Mouse (Mus musculus) monocyte, adult 2 months (primary cell): Measurements from ENCODE around the gene Tnfrsf12a.

ENCODE experiments used
- DNase-seq, 2 experiments: peaks; one replicate each; pipeline ENCODE4 v3.0.0; 2022; ENCODE audit warnings: low spot score in 2 of 2, low read depth in 1 of 2

Tnfrsf12a gene

GRCm38 (mm10) chr17:23681086-23681485, 3.8 kb upstream of the Tnfrsf12a start:
- no peak for DNase-seq

- DNase-seq = no peak
Measured at GRCm38 (mm10) chr17:23680336-23680735, 3.1 kb upstream of the Tnfrsf12a start.

GRCm38 (mm10) chr17:23679127-23679835, 2.0 kb upstream of the Tnfrsf12a start, which contains the start of gene Cldn6:
Gene Cldn6 (plus strand): TSS chr17:23679249.
- no peak for DNase-seq

- no peak for DNase-seq
Measured at GRCm38 (mm10) chr17:23676473-23677031, 716 bp downstream of the Tnfrsf12a start.

- peak; percentile 41 to 53 for DNase-seq
Measured at GRCm38 (mm10) chr17:23675564-23676281, 1.5 kb downstream of the Tnfrsf12a start.

GRCm38 (mm10) chr17:23675127-23675526, 2.1 kb downstream of the Tnfrsf12a start:
- no peak for DNase-seq

GRCm38 (mm10) chr17:23674271-23674952, 2.9 kb downstream of the Tnfrsf12a start:
- DNase-seq = no peak

- DNase-seq = peak; percentile 65 to 85
Measured at GRCm38 (mm10) chr17:23673424-23674073, 3.7 kb downstream of the Tnfrsf12a start, which contains the start of the genes Hcfc1r1 and Thoc6. Gene Hcfc1r1 (plus strand): TSS chr17:23673596. Gene Thoc6 (minus strand): TSS chr17:23673882.

GRCm38 (mm10) chr17:23672761-23673160, 4.5 kb downstream of the Tnfrsf12a start:
- no peak for DNase-seq

GRCm38 (mm10) chr17:23671519-23671918, 5.7 kb downstream of the Tnfrsf12a start:
- DNase-seq = no peak

GRCm38 (mm10) chr17:23670516-23671074, 6.7 kb downstream of the Tnfrsf12a start:
- DNase-seq = no peak

GRCm38 (mm10) chr17:23665511-23665910, 11.8 kb downstream of the Tnfrsf12a start:
- DNase-seq = no peak

GRCm38 (mm10) chr17:23664556-23665021, 12.7 kb downstream of the Tnfrsf12a start:
- no peak for DNase-seq

- DNase-seq = no peak
Measured at GRCm38 (mm10) chr17:23661526-23661925, 15.7 kb downstream of the Tnfrsf12a start.

- DNase-seq = no peak
Measured at GRCm38 (mm10) chr17:23660876-23661200, 16.4 kb downstream of the Tnfrsf12a start.

GRCm38 (mm10) chr17:23660117-23660875, 17.0 kb downstream of the Tnfrsf12a start, which contains the start of gene Bicdl2:
Gene Bicdl2 (plus strand): TSS chr17:23660506.
- DNase-seq = no peak

- DNase-seq = no peak
Measured at GRCm38 (mm10) chr17:23658450-23658849, 18.8 kb downstream of the Tnfrsf12a start.

GRCm38 (mm10) chr17:23654410-23654809, 22.9 kb downstream of the Tnfrsf12a start:
- DNase-seq = no peak

GRCm38 (mm10) chr17:23654001-23654400, 23.3 kb downstream of the Tnfrsf12a start:
- DNase-seq = no peak

- DNase-seq = no peak
Measured at GRCm38 (mm10) chr17:23653324-23653723, 23.9 kb downstream of the Tnfrsf12a start.
